In the genomic region with DNA sequence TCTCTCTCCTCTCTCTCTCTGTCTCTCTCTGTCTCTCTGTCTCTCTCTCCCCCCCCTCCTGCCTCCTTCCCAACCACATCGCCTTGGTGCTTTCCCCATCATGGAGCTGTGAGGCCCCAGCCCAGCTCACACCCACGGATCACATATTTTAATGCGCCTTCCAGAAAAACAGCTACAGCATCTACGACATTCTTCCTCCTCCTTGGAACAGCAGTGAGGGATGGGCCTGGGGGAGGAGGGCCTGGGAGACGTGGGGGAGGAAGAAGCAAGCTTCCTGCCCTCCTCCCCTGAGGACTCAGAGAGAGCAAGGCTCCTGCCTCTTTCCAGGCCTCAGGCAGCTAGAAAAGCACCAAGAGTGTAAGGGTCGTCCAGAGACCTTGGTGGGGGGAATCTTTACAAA, we compare ENCODE assay signal across 8 mouse cellular contexts. TPM values are rescaled to one million over a fixed set of nuclear protein-coding genes. Genes with fewer than 3 reads are reported as not detected.
DNase-seq lines count a peak whose midpoint lies in the region; ATAC-seq and TF ChIP-seq lines count a peak whose summit lies in the region.
"Had no signal": no experiment of that assay in that cellular context is flagged by ENCODE, and none has a peak within 500 bp of the region (broad histone marks: within the 10 kb centered on the region; RNA-seq: fewer than 3 reads in every experiment).

No protein-coding gene starts in this region.

- peak; percentile 88 for DNase-seq in right cerebral cortex, adult 18-20 months
- no peak for DNase-seq in right cerebral cortex, postnatal 4 days
- DNase-seq in heart, postnatal 0 days (ENCODE audit: low spot score), result no peak
- DNase-seq in lung, postnatal 0 days (ENCODE audit: low spot score), result no peak
- DNase-seq in forebrain, embryonic 10.5 days (ENCODE audit: extremely low spot score, low spot score), result no peak
- DNase-seq in thymus, postnatal 4 days, result no peak
- no peak for DNase-seq in thymus, postnatal 0 days (ENCODE audit: low spot score)

- no peak overlapping the region for H3K9ac ChIP-seq in heart, postnatal 0 days (replicated peaks; ENCODE audit: low read depth, low read length)
- no peak overlapping the region for H3K9ac ChIP-seq in lung, postnatal 0 days (replicated peaks; ENCODE audit: low read depth)
- H3K9ac ChIP-seq: limb, embryonic 12.5 days had no signal

- H3K4me1 ChIP-seq in heart, postnatal 0 days (ENCODE audit: control insufficient read depth, insufficient read depth), result 0 out of 2 replicates have a peak, but pooled peaks cover 3% of the 10 kb centered on the region
- H3K4me1 ChIP-seq in lung, postnatal 0 days (ENCODE audit: insufficient read depth, low read depth, low read length), result no peaks in the 10 kb centered on the region
- H3K4me1 ChIP-seq in forebrain, embryonic 10.5 days, result no peaks in the 10 kb centered on the region

- peak overlapping the region; percentile 32 for H3K27ac ChIP-seq in heart, postnatal 0 days (ENCODE audit: low read depth)
- no peak overlapping the region for H3K27ac ChIP-seq in lung, postnatal 0 days (ENCODE audit: low read length)
- no peak overlapping the region for H3K27ac ChIP-seq in forebrain, embryonic 10.5 days
- H3K27ac ChIP-seq: limb, embryonic 12.5 days had no signal

- TF ChIP-seq EP300 in heart, postnatal 0 days (IDR thresholded peaks at IDR 0.05; ENCODE audit: low read depth), result no peak
- TF ChIP-seq EP300 in lung, postnatal 0 days (IDR thresholded peaks at IDR 0.05), result no peak

- no peaks in the 10 kb centered on the region for H3K36me3 ChIP-seq in heart, postnatal 0 days (replicated peaks; ENCODE audit: control insufficient read depth, insufficient read depth, low read length)
- no peaks in the 10 kb centered on the region for H3K36me3 ChIP-seq in lung, postnatal 0 days (ENCODE audit: insufficient read depth, low read length)
- no peaks in the 10 kb centered on the region for H3K36me3 ChIP-seq in forebrain, embryonic 10.5 days (replicated peaks)
- H3K36me3 ChIP-seq: limb, embryonic 12.5 days had no signal

- TF ChIP-seq CTCF in heart, postnatal 0 days (IDR thresholded peaks at IDR 0.05; ENCODE audit: low read depth), result no peak
- TF ChIP-seq CTCF in lung, postnatal 0 days (IDR thresholded peaks at IDR 0.05), result no peak

- no peaks in the 10 kb centered on the region for H3K27me3 ChIP-seq in heart, postnatal 0 days (ENCODE audit: control insufficient read depth, insufficient read depth, low read length)
- no peaks in the 10 kb centered on the region for H3K27me3 ChIP-seq in lung, postnatal 0 days (replicated peaks; ENCODE audit: insufficient read depth, low read length)
- no peaks in the 10 kb centered on the region for H3K27me3 ChIP-seq in forebrain, embryonic 10.5 days (ENCODE audit: poor library complexity, severe bottlenecking)
- H3K27me3 ChIP-seq: limb, embryonic 12.5 days had no signal

- no peaks in the 10 kb centered on the region for H3K9me3 ChIP-seq in heart, postnatal 0 days (replicated peaks; ENCODE audit: control insufficient read depth, low read length)
- no peaks in the 10 kb centered on the region for H3K9me3 ChIP-seq in lung, postnatal 0 days (ENCODE audit: low read length)
- peaks cover 3% of the 10 kb centered on the region; the same call in 1 of the 2 replicates for H3K9me3 ChIP-seq in forebrain, embryonic 10.5 days

- WGBS in heart, postnatal 0 days, result 50% methylated on average over 6 of the region's 6 CpGs
- 26% methylated on average over 6 of the region's 6 CpGs for WGBS in lung, postnatal 0 days
- 65% methylated on average over 6 of the region's 6 CpGs for WGBS in forebrain, embryonic 10.5 days

- no peak overlapping the region for H3K4me2 ChIP-seq in heart, postnatal 0 days (ENCODE audit: low read depth, low read length)
- H3K4me2 ChIP-seq in lung, postnatal 0 days (replicated peaks; ENCODE audit: low read depth, low read length), result no peak overlapping the region
- H3K4me2 ChIP-seq: limb, embryonic 12.5 days had no signal

- peak; percentile 60 for ATAC-seq in heart, postnatal 0 days (ENCODE audit: insufficient read depth, low read depth)
- ATAC-seq in lung, postnatal 0 days, result peak; percentile 48; the same call in 1 of the 2 replicates

- H3K4me3 ChIP-seq in heart, postnatal 0 days (ENCODE audit: low read depth, low read length), result no peak overlapping the region
- no peak overlapping the region for H3K4me3 ChIP-seq in lung, postnatal 0 days (ENCODE audit: low read depth, low read length)
- H3K4me3 ChIP-seq in forebrain, embryonic 10.5 days, result no peak overlapping the region
- H3K4me3 ChIP-seq: limb, embryonic 12.5 days had no signal

RNA-seq across cellular contexts. Expression of gene Neurl1b, which starts 17.3 kb away (rescaled TPM):
- 66.1 and 143 TPM in 2 replicates for total RNA-seq in heart, postnatal 0 days (2014; rRNA removed; ENCODE audit: low replicate concordance)
- polyA plus RNA-seq in heart, postnatal 0 days (2015; fragmentation: Nextera tagmentation; extraction: Ambion mirVana), result 1.2 and 1.6 TPM in 2 replicates
- 0.98 and 1.5 TPM in 2 replicates for polyA plus RNA-seq in lung, postnatal 0 days (2015; fragmentation: Nextera tagmentation; extraction: Ambion mirVana)
- polyA plus RNA-seq in forebrain, embryonic 10.5 days (2016; fragmentation: Nextera tagmentation; extraction: Ambion mirVana), result 0.09 and 0.10 TPM in 2 replicates
- 0.39 and 1.3 TPM in 2 replicates for polyA plus RNA-seq in thymus, postnatal 0 days (2015; fragmentation: Nextera tagmentation; extraction: Ambion mirVana)
